Mouse (Mus musculus) heart, adult 2 months (tissue): ENCODE measurements around the gene Lad1. TPM values are rescaled to one million over a fixed set of nuclear protein-coding genes. Genes with fewer than 3 reads are reported as not detected.

Experiments used
- DNase-seq, 2 experiments: peaks; one replicate each; pipeline ENCODE4 v3.0.0; 2021
- H3K27ac ChIP-seq: fragments of 200-600 bp; 2 replicates; pipeline ENCODE4 v1.8.1; 2022
- H3K27me3 ChIP-seq: fragments of 200-500 bp; 2 replicates; pipeline ENCODE4 v1.6.1; 2012; ENCODE audit warnings: mild to moderate bottlenecking, low read length, inconsistent platforms, mixed read lengths; ENCODE audit not compliant: control insufficient read depth, insufficient read depth
- H3K36me3 ChIP-seq: fragments of 200-500 bp; 2 replicates; pipeline ENCODE4 v1.6.1; 2012; ENCODE audit warnings: low read length, inconsistent platforms; ENCODE audit not compliant: control insufficient read depth, insufficient read depth
- H3K4me1 ChIP-seq: fragments of 200-500 bp; 2 replicates; pipeline ENCODE4 v1.6.1; 2011; ENCODE audit warnings: low read length; ENCODE audit not compliant: control insufficient read depth, insufficient read depth
- H3K4me3 ChIP-seq: fragments of 200-600 bp; 2 replicates; pipeline ENCODE4 v1.8.1; 2022
- H3K79me2 ChIP-seq: fragments of 200-500 bp; replicated peaks from 2 replicates; pipeline ENCODE4 v1.6.1; 2012; ENCODE audit warnings: mild to moderate bottlenecking, inconsistent platforms, low read length, moderate library complexity, mixed read lengths; ENCODE audit not compliant: control insufficient read depth, insufficient read depth
- H3K9ac ChIP-seq: fragments of 200-500 bp; 2 replicates; pipeline ENCODE4 v1.6.1; 2012; ENCODE audit warnings: low read depth, mild to moderate bottlenecking, control low read depth, inconsistent platforms, low read length, mixed read lengths
- CTCF ChIP-seq: fragments of 200-600 bp; IDR thresholded peaks from 2 replicates; pipeline ENCODE4 v1.8.1; 2022; ENCODE audit warnings: antibody characterized with exemption, mild to moderate bottlenecking, moderate library complexity
- EP300 ChIP-seq: fragments of 200-500 bp; IDR thresholded peaks from 2 replicates; pipeline ENCODE4 v1.6.1; 2011; ENCODE audit warnings: low read depth, low read length, control low read depth; ENCODE audit not compliant: insufficient read depth
- POLR2A ChIP-seq: fragments of 200-500 bp; IDR thresholded peaks from 2 replicates; pipeline ENCODE4 v1.6.1; 2011; ENCODE audit warnings: mild to moderate bottlenecking, low read depth, low read length, control low read depth; ENCODE audit not compliant: insufficient read depth
- WGBS: fragments of 180-500 bp; shearing (Covaris S2); methylation state at CpG from one replicate; pipeline ENCODE4 v1.1.7; 2018; 5-methylcytosine and 5-hydroxymethylcytosine counted together
- intact Hi-C: fragments of 180-260 bp; cut with DNase I; formaldehyde crosslinking; loops from one replicate; pipeline ENCODE4 v1.15.1; 2025
- polyA plus RNA-seq: library from polyadenylated mRNA; depleted of rRNA; stranded (reverse); fragments of >200 nt; gene quantifications from 2 replicates; pipeline ENCODE4 v1.2.3, GENCODE M21; 2012
- total RNA-seq, 2 experiments: library from RNA; stranded (reverse); gene quantifications; 2 replicates each; pipeline ENCODE4 v1.2.3; 2021

Lad1 gene
- total and polyA plus RNA-seq, 3 experiments, result 7.2 to 16.2 (median 7.3) TPM

DNA sequence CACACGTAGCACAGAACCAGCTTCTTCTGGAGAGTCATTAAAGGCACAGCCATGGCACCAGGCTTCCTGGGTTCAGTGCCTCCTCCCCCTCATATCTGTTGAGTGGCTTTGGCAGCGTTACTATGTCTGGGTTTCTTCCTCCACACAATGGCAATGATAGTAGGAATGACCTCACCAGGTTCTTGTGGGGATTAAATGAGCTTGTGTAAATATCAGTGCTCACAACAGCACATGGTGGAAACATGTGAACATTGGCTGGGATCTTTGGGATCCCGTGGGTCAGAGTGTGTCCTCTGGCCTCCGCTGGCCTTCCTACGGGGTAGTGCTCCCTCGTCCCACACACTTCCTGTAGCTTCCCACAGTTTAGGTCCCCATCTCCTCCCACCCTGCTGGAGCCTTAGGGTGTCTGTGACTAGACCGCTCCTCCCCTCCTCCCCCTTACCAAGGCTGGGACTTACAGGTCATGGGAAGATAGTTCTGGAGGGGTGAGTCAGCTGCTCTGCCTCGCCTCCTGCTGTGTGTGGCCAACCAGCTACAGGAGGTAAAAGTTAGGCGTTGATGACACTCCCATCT is 43.7 kb downstream of the Lad1 start:
- Histone ChIP-seq H3K4me3 (no peak overlapping the region), H3K36me3 (no peaks in the 10 kb centered on the region), H3K27ac (peak overlapping the region; percentile 33; the same call in 1 of the 2 replicates), H3K4me1 (peaks cover 7% of the 10 kb centered on the region), H3K9ac (no peak overlapping the region), H3K27me3 (no peaks in the 10 kb centered on the region), H3K79me2 (no peaks in the 10 kb centered on the region)
- intact Hi-C loops, result no loop called here
- peak; percentile 40; the same call in 1 of the 2 replicates for TF ChIP-seq EP300
- TF ChIP-seq CTCF, result no peak
- no peak for TF ChIP-seq POLR2A
- peak in 1 of 2 experiments; percentile 53 for DNase-seq
- 10% methylated on average over 9 of the region's 9 CpGs for WGBS

DNA sequence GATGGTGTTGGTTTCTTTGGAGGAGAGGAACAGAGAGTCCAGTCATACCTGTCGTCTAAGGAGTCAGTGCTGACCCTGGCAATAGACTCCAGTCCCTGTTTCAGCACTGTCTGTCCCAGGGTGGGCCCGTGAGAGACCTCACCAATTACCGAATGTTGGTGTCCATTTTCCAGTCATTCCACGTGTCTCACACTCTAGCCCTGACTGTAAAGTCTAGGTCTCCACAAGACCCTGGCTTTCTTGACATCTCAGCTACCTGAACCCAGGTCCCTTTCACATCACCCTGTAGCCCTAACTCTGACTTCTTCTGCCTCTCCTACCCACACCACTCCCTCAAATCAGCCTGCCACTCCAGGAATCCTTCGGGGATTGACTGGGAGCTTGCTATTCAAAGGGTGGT is 44.2 kb downstream of the Lad1 start:
- Histone ChIP-seq H3K4me1 (peaks cover 7% of the 10 kb centered on the region), H3K4me3 (no peak overlapping the region), H3K36me3 (no peaks in the 10 kb centered on the region), H3K27me3 (no peaks in the 10 kb centered on the region), H3K79me2 (no peaks in the 10 kb centered on the region), H3K9ac (no peak overlapping the region), H3K27ac (no peak overlapping the region; the same call in 1 of the 2 replicates)
- DNase-seq, result no peak
- 73% methylated on average over 5 of the region's 5 CpGs for WGBS
- no peak for TF ChIP-seq CTCF
- no peak for TF ChIP-seq EP300
- no peak for TF ChIP-seq POLR2A
- intact Hi-C loops, result no loop called here

DNA sequence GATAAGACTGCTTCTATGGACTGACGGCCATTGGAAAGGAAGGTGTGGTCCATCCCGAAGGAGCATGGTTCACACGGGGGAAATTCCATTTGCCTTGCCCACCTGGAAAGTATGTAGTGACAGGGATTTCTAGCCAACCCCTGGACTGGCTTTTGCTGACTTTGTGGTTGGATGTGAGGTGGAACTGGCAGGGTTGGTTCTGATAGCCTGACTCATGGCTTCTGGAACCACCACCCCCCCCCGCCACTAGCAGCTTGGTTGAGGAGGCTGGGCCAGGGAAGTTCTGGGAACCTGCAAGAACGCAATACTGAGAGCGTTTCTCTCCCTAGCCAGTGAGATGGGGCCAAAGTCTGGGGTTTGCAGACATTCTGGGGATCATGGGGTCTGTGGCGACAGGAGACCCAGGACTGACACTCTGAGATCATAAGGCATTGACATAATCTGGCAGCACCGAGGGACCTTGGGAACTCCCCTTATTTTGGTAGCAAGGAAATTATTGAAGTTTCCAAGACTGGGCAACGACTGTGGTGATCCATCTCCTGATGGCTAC is 45.5 kb downstream of the Lad1 start:
- H3K27ac ChIP-seq, result no peak overlapping the region
- H3K79me2 ChIP-seq, result no peaks in the 10 kb centered on the region
- no peak for DNase-seq
- H3K9ac ChIP-seq, result no peak overlapping the region
- WGBS, result 60% methylated on average over 9 of the region's 9 CpGs
- no peaks in the 10 kb centered on the region for H3K27me3 ChIP-seq
- H3K4me1 ChIP-seq, result peaks cover 7% of the 10 kb centered on the region
- no peaks in the 10 kb centered on the region for H3K36me3 ChIP-seq
- TF ChIP-seq POLR2A, result no peak
- no peak for TF ChIP-seq CTCF
- no peak for TF ChIP-seq EP300
- intact Hi-C loops, result loop anchor here (2.0 kb wide), 1 partner anchor 19 kb away; no protein-coding TSS in a partner anchor
- H3K4me3 ChIP-seq, result no peak overlapping the region

DNA sequence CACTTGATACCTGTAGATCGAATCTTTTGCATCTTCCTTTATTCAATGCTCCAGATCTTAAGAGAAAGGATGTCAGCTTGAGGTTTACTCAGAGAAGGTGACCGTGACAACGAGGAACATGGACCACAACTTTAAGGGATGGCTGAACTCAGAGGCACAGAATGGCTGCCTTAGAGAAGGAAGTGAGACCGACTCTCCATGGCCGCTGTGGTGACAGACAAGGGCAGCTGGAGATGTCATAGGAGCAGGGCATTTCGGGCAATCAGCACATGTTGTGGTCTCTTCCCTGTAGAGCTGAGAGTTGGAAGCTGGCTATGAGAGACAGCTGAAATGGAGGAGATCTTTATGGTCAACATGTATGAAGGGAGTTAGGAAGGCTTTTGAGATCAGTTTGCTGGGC is 46.4 kb downstream of the Lad1 start:
- TF ChIP-seq EP300 (no peak), POLR2A (no peak), CTCF (no peak)
- Histone ChIP-seq H3K79me2 (no peaks in the 10 kb centered on the region), H3K4me1 (peaks cover 7% of the 10 kb centered on the region), H3K27me3 (no peaks in the 10 kb centered on the region), H3K36me3 (no peaks in the 10 kb centered on the region), H3K9ac (no peak overlapping the region), H3K27ac (no peak overlapping the region), H3K4me3 (no peak overlapping the region)
- WGBS, result 81% methylated on average over 6 of the region's 6 CpGs
- intact Hi-C loops, result loop anchor here (1.0 to 2.0 kb wide), 2 partner anchors 18 to 80 kb away; no protein-coding TSS in a partner anchor
- no peak for DNase-seq

DNA sequence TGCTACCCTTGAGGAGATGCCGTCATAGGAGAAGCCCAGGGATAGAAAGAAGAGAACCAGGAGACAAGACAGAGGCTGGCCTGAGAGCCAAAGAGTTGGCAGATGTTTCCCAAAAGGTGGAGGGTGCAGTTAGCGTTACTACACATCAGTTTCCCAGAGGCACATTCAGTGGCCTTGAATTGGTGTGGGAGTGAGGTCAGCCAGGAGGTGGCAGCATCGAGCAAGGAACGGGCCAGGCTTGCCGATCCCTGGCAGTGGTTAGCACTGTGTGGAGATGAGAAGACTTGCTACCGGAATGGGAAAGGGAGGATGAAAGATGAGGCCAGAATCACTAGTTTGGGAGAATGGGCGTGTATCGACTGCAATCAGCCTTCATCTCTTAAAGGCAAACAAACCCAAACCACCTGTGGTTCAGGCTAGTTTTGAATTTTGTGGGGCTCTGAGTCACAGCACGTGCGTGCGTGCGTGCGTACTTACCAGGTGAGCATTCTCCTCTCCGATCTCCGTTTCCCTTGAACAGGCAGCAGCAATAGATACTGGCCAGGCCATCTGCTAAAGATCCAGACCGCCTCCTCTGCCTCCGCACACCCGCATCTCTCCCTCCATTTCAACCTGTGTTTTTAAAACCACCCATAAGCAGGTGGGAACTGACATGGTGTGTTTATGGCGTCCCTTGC is 47.3 kb downstream of the Lad1 start:
- intact Hi-C loops, result loop anchor here (1.0 to 2.0 kb wide), 2 partner anchors 17 to 80 kb away; no protein-coding TSS in a partner anchor
- DNase-seq, result peak; percentile 74 to 86
- Histone ChIP-seq H3K27me3 (no peaks in the 10 kb centered on the region), H3K9ac (no peak overlapping the region), H3K79me2 (no peaks in the 10 kb centered on the region), H3K4me3 (no peak overlapping the region), H3K4me1 (peaks cover 7% of the 10 kb centered on the region), H3K36me3 (no peaks in the 10 kb centered on the region), H3K27ac (no peak overlapping the region)
- 53% methylated on average over 19 of the region's 19 CpGs for WGBS
- TF ChIP-seq EP300 (no peak), CTCF (peak; percentile 87)

DNA sequence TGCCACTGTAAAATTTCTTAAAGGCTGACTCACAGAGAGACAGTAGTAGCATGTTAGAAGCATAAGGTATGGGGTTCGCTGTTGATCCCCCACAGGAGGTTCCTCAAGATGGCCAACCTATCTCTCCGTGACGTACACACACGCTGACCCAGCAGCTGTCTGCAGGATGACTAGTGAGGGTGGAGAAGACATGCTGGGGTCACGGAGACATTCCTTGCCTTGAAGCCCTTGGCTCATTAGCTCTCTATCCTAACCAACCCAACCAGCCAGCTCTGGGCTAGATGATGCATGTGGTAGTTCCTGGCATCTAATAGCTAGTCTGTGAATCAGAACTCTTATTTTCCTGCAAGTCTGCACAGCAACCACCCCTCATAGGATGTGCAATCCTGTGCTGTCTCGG is 50.2 kb downstream of the Lad1 start:
- no peak for DNase-seq
- no peaks in the 10 kb centered on the region for H3K4me1 ChIP-seq
- H3K27ac ChIP-seq, result no peak overlapping the region
- intact Hi-C loops, result no loop called here
- no peaks in the 10 kb centered on the region for H3K79me2 ChIP-seq
- no peak for TF ChIP-seq POLR2A
- no peak for TF ChIP-seq EP300
- TF ChIP-seq CTCF, result no peak
- no peak overlapping the region for H3K9ac ChIP-seq
- peaks cover 2% of the 10 kb centered on the region; the same call in 1 of the 2 replicates for H3K27me3 ChIP-seq
- no peak overlapping the region for H3K4me3 ChIP-seq
- H3K36me3 ChIP-seq, result no peaks in the 10 kb centered on the region
- 88% methylated on average over 6 of the region's 6 CpGs for WGBS
